Mouse (Mus musculus) stomach, embryonic 14.5 days (tissue): ENCODE results near the gene Zfp174. TPM values are rescaled to one million over a fixed set of nuclear protein-coding genes. Genes with fewer than 3 reads are reported as not detected.
"Not testable (repeated sequence)": the region's sequence is repeated elsewhere in the genome, so short reads cannot be mapped to it uniquely, and the experiment has no call there.

Experiments
- ATAC-seq: fragments of 200-750 bp; cut with Nextera tagmentation; 2 replicates; pipeline ENCODE4 v1.8.0; 2017; ENCODE audit warnings: low read depth, moderate TSS enrichment; ENCODE audit not compliant: insufficient number of reproducible peaks, insufficient read depth, low FRiP score
- H3K27ac ChIP-seq: fragments of 300-500 bp; sonication (generic); 2 replicates; pipeline ENCODE4 v1.5.1; 2014; ENCODE audit warnings: mild to moderate bottlenecking, low read length, moderate library complexity, mixed read lengths
- H3K27me3 ChIP-seq: fragments of 300-500 bp; sonication (generic); 2 replicates; pipeline ENCODE4 v1.6.1; 2014; ENCODE audit warnings: low read length, control low read depth, mixed read lengths; ENCODE audit not compliant: control insufficient read depth, insufficient read depth
- H3K36me3 ChIP-seq: fragments of 300-500 bp; sonication (generic); 2 replicates; pipeline ENCODE4 v1.6.1; 2014; ENCODE audit warnings: mild to moderate bottlenecking, control low read depth, low read length, moderate library complexity, mixed read lengths; ENCODE audit not compliant: control insufficient read depth, insufficient read depth
- H3K4me1 ChIP-seq: fragments of 300-500 bp; sonication (generic); 2 replicates; pipeline ENCODE4 v1.6.1; 2014; ENCODE audit warnings: low read length, control low read depth, mixed read lengths; ENCODE audit not compliant: control insufficient read depth, insufficient read depth
- H3K4me2 ChIP-seq: fragments of 300-500 bp; sonication (generic); replicated peaks from 2 replicates; pipeline ENCODE4 v1.6.1; 2014; ENCODE audit warnings: low read depth, low read length, control low read depth
- H3K4me3 ChIP-seq: fragments of 300-500 bp; sonication (generic); 2 replicates; pipeline ENCODE4 v1.5.1; 2014; ENCODE audit warnings: low read depth, low read length, control low read depth
- H3K9ac ChIP-seq: fragments of 300-500 bp; sonication (generic); replicated peaks from 2 replicates; pipeline ENCODE4 v1.6.1; 2014; ENCODE audit warnings: low read depth, mild to moderate bottlenecking, control low read depth, low read length, moderate library complexity, mixed read lengths
- H3K9me3 ChIP-seq: fragments of 300-500 bp; sonication (generic); 2 replicates; pipeline ENCODE4 v1.6.1; 2016; ENCODE audit warnings: low read depth, low read length, control low read depth; ENCODE audit not compliant: control insufficient read depth
- WGBS: fragments of 180-500 bp; shearing (Covaris S2); extraction: QIAGEN DNeasy Blood & Tissue Kit; methylation state at CpG from one replicate; pipeline ENCODE4 v1.1.7; 2014; 5-methylcytosine and 5-hydroxymethylcytosine counted together
- polyA plus RNA-seq: library from polyadenylated mRNA; unstranded; fragments of >200 nt; fragmentation: Nextera tagmentation; extraction: Ambion mirVana; gene quantifications from 2 replicates; pipeline ENCODE4 v1.2.1, GENCODE M21; 2014

The Zfp174 gene
- polyA plus RNA-seq: 1.7 TPM in 2 replicates

GRCm38 (mm10) chr16:3846711-3847518 lies at the start of gene Zfp174:
TSS of gene Zfp174 (plus strand) at chr16:3847268.
- no peaks in the 10 kb centered on the region for H3K4me1 ChIP-seq
- 3% methylated on average over 38 of the region's 38 CpGs for WGBS
- H3K27ac ChIP-seq: no peak within 1 kb of the TSS
- peak within 1 kb of the TSS; percentile 75 for H3K4me2 ChIP-seq
- ATAC-seq: peak; percentile 100
- H3K9me3 ChIP-seq: no peaks in the 10 kb centered on the region
- H3K4me3 ChIP-seq: peak within 1 kb of the TSS; percentile 59
- no peaks in the 10 kb centered on the region for H3K36me3 ChIP-seq
- no peaks in the 10 kb centered on the region for H3K27me3 ChIP-seq
- peak within 1 kb of the TSS; percentile 57 for H3K9ac ChIP-seq

DNA sequence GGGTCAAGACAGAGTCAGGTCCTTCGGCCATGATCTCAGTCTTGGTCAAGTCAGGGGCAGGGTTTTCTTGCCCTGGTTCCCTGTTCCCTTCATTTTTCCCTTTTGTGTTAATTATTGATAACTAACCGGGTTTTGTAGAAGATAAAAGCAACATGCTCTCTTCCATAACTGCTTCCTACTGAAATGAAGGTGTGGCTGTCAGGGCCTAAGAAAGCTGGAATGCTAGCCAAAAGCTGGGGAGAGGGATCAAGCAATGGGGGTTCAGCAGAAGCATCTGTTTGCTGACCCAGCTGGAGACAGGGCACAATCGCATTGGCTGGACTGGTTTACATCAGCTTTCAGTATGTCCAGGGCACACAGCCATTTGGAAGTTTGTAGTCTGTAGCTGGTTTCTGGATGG lies 38.9 kb upstream of the Zfp174 start:
- Histone ChIP-seq H3K4me1 (no peaks in the 10 kb centered on the region), H3K27me3 (no peaks in the 10 kb centered on the region), H3K9ac (no peak overlapping the region), H3K36me3 (no peaks in the 10 kb centered on the region), H3K9me3 (no peaks in the 10 kb centered on the region), H3K4me2 (no peak overlapping the region), H3K27ac (no peak overlapping the region), H3K4me3 (no peak overlapping the region)
- no peak for ATAC-seq
- WGBS: 89% methylated on average over 3 of the region's 3 CpGs

DNA sequence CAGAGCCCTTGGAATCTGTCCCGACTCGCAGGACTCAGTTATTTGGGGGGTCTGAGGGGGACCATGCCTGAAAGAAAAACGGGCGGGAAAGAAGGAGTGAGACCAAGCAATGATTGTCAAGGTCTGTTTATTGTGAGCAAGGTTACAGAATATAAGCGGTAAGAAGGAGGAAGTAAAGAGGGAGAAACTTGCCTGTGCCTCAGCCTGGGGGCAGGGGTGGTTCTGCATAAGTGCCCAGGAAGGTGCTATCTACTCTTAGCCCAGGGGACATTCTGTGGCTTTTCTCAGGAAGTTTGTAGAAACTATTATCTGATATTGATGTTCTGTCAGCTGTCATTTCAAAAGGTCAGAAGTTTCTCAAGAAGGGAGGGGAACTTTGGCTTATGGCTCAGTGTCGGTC lies 32.4 kb upstream of the Zfp174 start:
- not testable (repeated sequence) for H3K27ac ChIP-seq, H3K4me3 ChIP-seq, ATAC-seq

DNA sequence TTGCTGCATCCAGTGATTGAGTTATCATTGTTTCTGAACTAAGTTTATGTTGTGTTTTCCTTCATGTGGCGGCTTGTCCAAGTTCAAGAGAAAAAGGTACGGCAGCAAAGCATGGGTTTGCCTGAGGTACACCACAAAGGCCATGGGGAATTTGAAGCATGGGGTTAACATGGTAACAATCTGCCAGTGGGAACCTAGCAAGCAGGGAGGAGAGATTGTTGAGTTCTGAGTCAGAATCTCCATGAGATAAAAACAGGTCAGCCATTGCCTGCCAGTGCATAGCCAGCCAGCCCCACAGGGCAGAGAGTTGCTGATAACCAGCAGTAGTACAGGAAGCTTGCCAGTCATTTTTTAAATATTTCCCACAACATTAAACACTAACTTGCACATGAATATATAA lies 26.9 kb upstream of the Zfp174 start:
- Histone ChIP-seq H3K27me3 (no peaks in the 10 kb centered on the region), H3K4me3 (no peak overlapping the region), H3K9ac (no peak overlapping the region), H3K4me1 (no peaks in the 10 kb centered on the region), H3K27ac (no peak overlapping the region), H3K4me2 (no peak overlapping the region), H3K36me3 (no peaks in the 10 kb centered on the region), H3K9me3 (no peaks in the 10 kb centered on the region)
- 92% methylated on average over 2 of the region's 2 CpGs for WGBS
- ATAC-seq: no peak

More for the DNA sequence above, 32.4 kb upstream of the Zfp174 start:
- H3K9ac ChIP-seq, H3K4me1 ChIP-seq, H3K36me3 ChIP-seq, H3K27me3 ChIP-seq, H3K9me3 ChIP-seq, H3K4me2 ChIP-seq: not testable (repeated sequence)
- 82% methylated on average over 6 of the region's 6 CpGs for WGBS

DNA sequence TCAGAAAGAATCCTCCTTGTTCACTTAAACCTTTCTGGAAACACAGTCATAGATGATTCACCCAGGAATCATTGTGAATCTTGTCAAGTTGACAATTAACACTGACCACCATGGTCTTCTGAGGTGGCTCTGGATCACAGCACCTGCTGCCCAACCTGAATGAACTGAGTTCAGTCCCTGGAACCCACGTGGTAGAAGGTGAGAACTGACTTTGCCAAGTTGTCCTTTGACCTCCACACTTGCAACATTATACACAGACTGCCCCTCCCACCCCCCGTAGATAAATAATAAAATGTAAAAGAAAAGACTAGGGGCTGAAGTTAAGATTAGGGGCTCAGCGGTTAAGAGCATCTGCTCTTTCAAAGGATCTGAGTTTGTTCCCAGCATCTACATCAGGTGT lies 19.0 kb upstream of the Zfp174 start:
- H3K27ac ChIP-seq: no peak overlapping the region
- no peaks in the 10 kb centered on the region for H3K36me3 ChIP-seq

DNA sequence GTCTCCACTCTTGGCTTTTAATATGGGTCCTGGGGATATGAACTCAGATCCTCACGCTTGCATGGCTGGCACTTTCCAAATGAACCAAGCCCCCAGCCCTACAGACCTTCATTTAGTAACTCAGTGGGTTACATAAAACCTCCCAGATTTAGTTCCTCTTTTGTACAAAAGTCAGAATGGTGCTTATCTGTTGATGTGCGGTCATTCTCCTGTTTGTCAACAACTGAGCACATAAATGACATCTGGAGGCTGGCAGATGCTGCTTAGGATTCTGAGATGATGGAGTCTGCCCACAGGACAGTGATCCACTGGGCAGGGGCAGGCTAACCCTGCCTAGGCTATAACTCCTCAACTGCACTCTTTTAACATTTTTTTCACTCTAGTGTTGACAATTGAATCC lies 17.3 kb upstream of the Zfp174 start:
- Histone ChIP-seq H3K27me3 (no peaks in the 10 kb centered on the region), H3K4me3 (no peak overlapping the region), H3K36me3 (no peaks in the 10 kb centered on the region), H3K27ac (no peak overlapping the region), H3K9ac (no peak overlapping the region), H3K4me1 (no peaks in the 10 kb centered on the region), H3K9me3 (no peaks in the 10 kb centered on the region), H3K4me2 (no peak overlapping the region)
- 77% methylated on average over 2 of the region's 2 CpGs for WGBS
- ATAC-seq: no peak

More for the DNA sequence above, 19.0 kb upstream of the Zfp174 start:
- WGBS: 52% methylated on average over 3 of the region's 3 CpGs
- Histone ChIP-seq H3K9ac (no peak overlapping the region), H3K4me1 (no peaks in the 10 kb centered on the region), H3K27me3 (no peaks in the 10 kb centered on the region), H3K4me2 (no peak overlapping the region), H3K4me3 (no peak overlapping the region), H3K9me3 (no peaks in the 10 kb centered on the region)
- no peak for ATAC-seq

DNA sequence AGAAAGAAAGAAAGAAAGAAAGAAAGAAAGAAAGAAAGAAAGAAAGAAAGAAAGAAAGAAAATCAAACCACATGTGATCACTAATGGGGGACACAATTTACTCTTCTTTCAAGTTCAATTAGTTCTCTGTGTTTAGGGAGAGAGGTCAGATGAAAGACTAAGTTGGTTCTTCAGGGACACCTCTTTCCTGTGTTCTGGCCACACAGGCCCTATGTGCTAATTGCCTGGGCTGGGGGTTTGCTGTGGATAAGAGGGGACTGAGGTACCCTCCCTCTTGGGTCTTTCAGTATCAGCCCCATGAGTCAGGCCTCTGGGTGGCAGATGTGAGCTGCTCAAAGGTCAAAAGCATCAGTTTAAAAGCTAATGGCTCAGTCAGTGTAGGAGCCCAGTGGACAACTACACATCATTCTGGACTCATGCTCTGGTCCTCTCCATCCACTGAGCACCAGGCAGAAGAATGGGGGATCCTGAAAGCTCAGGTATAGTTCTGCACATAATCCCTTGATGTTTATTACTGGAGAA lies 16.4 kb upstream of the Zfp174 start, which contains the start of gene Olfr15:
Gene Olfr15, plus strand, starts transcription at position 291 of the 522 bp plus-strand sequence.
- Histone ChIP-seq H3K9ac (no peak within 1 kb of the TSS), H3K4me1 (no peaks in the 10 kb centered on the region), H3K36me3 (no peaks in the 10 kb centered on the region), H3K9me3 (no peaks in the 10 kb centered on the region), H3K4me3 (no peak within 1 kb of the TSS), H3K27ac (no peak within 1 kb of the TSS), H3K4me2 (no peak within 1 kb of the TSS), H3K27me3 (no peaks in the 10 kb centered on the region)
- ATAC-seq: no peak

GRCm38 (mm10) chr16:3835461-3835860 lies 11.6 kb upstream of the Zfp174 start:
- no peak for ATAC-seq
- H3K27me3 ChIP-seq: no peaks in the 10 kb centered on the region
- H3K9me3 ChIP-seq: no peaks in the 10 kb centered on the region
- no peak overlapping the region for H3K9ac ChIP-seq
- WGBS: 72% methylated on average over 2 of the region's 2 CpGs
- H3K36me3 ChIP-seq: no peaks in the 10 kb centered on the region
- no peak overlapping the region for H3K27ac ChIP-seq
- H3K4me2 ChIP-seq: no peak overlapping the region
- no peak overlapping the region for H3K4me3 ChIP-seq
- H3K4me1 ChIP-seq: no peaks in the 10 kb centered on the region
